Mouse (Mus musculus) olfactory bulb, adult 2 months (tissue): ENCODE data around the gene Rhot2.

Experiments
- CTCF ChIP-seq: fragments of 200-500 bp; IDR thresholded peaks from 2 replicates; pipeline ENCODE4 v1.5.1; 2012; ENCODE audit warnings: low read depth, mild to moderate bottlenecking, low read length, moderate library complexity; ENCODE audit not compliant: insufficient read depth
- POLR2A ChIP-seq: fragments of 200-500 bp; IDR thresholded peaks from 2 replicates; pipeline ENCODE4 v1.6.1; 2012; ENCODE audit warnings: mild to moderate bottlenecking, low read depth, low read length, moderate library complexity; ENCODE audit not compliant: insufficient read depth

- TF ChIP-seq POLR2A (peak; percentile 64), CTCF (0 out of 2 replicates have a peak, but pooled peaks have one; percentile 6)
Measured at GRCm38 (mm10) chr17:25868601-25869191, 24.0 kb upstream of the Rhot2 start, which contains the start of gene Mcrip2.
